Comparison of ENCODE assay signal across 17 mouse cellular contexts in the genomic region with DNA sequence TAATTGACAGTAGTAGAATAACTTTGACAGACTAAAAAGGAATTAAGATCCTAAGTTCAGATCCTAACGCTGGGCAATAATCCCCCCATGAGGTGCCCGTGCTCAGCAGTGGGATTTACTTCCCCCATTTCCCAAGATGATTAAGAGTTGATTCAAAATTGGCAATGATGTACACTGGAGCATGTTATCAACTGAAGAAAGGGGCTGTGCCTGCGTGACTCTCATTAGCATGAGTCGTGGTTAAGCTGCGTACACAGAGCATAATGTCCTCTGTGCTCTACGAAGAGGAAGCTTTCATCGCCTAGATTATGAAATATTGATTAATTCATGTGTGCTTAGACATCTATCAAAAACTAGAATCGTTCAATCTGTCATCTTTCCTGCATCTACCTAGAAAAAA. TPM values are rescaled to one million over a fixed set of nuclear protein-coding genes. Genes with fewer than 3 reads are reported as not detected.
A peak's percentile ranks its signal among the peaks of the same experiment; 100 is the strongest.
DNase-seq lines count a peak whose midpoint lies in the region; ATAC-seq lines count a peak whose summit lies in the region.
"Had no signal": no experiment of that assay in that cellular context is flagged by ENCODE, and none has a peak within 500 bp of the region (broad histone marks: within the 10 kb centered on the region; RNA-seq: fewer than 3 reads in every experiment).

No protein-coding gene starts in this region.

- H3K36me3 ChIP-seq in hindbrain, embryonic 13.5 days, result no peaks in the 10 kb centered on the region
- no peaks in the 10 kb centered on the region for H3K36me3 ChIP-seq in midbrain, embryonic 15.5 days (replicated peaks)
- H3K36me3 ChIP-seq: embryonic facial prominence, embryonic 15.5 days; heart, embryonic 12.5 days had no signal

- H3K9me3 ChIP-seq in hindbrain, embryonic 13.5 days, result no peaks in the 10 kb centered on the region
- no peaks in the 10 kb centered on the region for H3K9me3 ChIP-seq in midbrain, embryonic 15.5 days
- H3K9me3 ChIP-seq: embryonic facial prominence, embryonic 15.5 days; heart, embryonic 12.5 days had no signal

- H3K27ac ChIP-seq in hindbrain, embryonic 13.5 days, result peak overlapping the region; percentile 44
- H3K27ac ChIP-seq in midbrain, embryonic 15.5 days, result peak overlapping the region; percentile 56
- H3K27ac ChIP-seq: embryonic facial prominence, embryonic 15.5 days had no signal

- peak overlapping the region; percentile 0; the same call in 1 of the 2 replicates for H3K4me3 ChIP-seq in hindbrain, embryonic 13.5 days
- peak overlapping the region; percentile 16 for H3K4me3 ChIP-seq in midbrain, embryonic 15.5 days
- H3K4me3 ChIP-seq: embryonic facial prominence, embryonic 15.5 days; heart, embryonic 12.5 days had no signal

- H3K4me1 ChIP-seq in hindbrain, embryonic 13.5 days (replicated peaks), result peaks cover 4% of the 10 kb centered on the region
- peaks cover 10% of the 10 kb centered on the region for H3K4me1 ChIP-seq in midbrain, embryonic 15.5 days
- H3K4me1 ChIP-seq: embryonic facial prominence, embryonic 15.5 days had no signal

- H3K9ac ChIP-seq in hindbrain, embryonic 13.5 days, result no peak overlapping the region
- H3K9ac ChIP-seq in midbrain, embryonic 15.5 days, result no peak overlapping the region
- H3K9ac ChIP-seq: embryonic facial prominence, embryonic 15.5 days; heart, embryonic 12.5 days; lung, embryonic 14.5 days had no signal

- H3K27me3 ChIP-seq in hindbrain, embryonic 13.5 days, result no peaks in the 10 kb centered on the region
- H3K27me3 ChIP-seq in midbrain, embryonic 15.5 days (replicated peaks), result no peaks in the 10 kb centered on the region
- H3K27me3 ChIP-seq: embryonic facial prominence, embryonic 15.5 days; heart, embryonic 12.5 days had no signal

- peak; percentile 31 for DNase-seq in CD4-positive, CD25-positive, alpha-beta regulatory T cell, adult 2 months (ENCODE audit: low read depth, low spot score)
- DNase-seq in liver, result no peak
- DNase-seq in frontal cortex, postnatal 10 days (ENCODE audit: low spot score in 2 of 2), result no peak
- no peak for DNase-seq in cerebellum, adult 9-11 months
- DNase-seq: gastrocnemius, postnatal 36 days; kidney, adult 8-10 months; kidney, postnatal 4 days; spleen, adult 18-20 months; thymus, postnatal 25 days had no signal

- 40% methylated on average over 8 of the region's 8 CpGs for WGBS in hindbrain, embryonic 13.5 days
- 19% methylated on average over 8 of the region's 8 CpGs for WGBS in midbrain, embryonic 15.5 days

- peak overlapping the region; percentile 28 for H3K4me2 ChIP-seq in hindbrain, embryonic 13.5 days
- peak overlapping the region; percentile 40 for H3K4me2 ChIP-seq in midbrain, embryonic 15.5 days
- H3K4me2 ChIP-seq: embryonic facial prominence, embryonic 15.5 days; heart, embryonic 12.5 days; lung, embryonic 14.5 days had no signal

- ATAC-seq in CD4-positive, CD25-positive, alpha-beta regulatory T cell, adult 4 months, result no peak
- ATAC-seq in common myeloid progenitor, adult 5-6 weeks (replicated peaks; ENCODE audit: low read depth, poor library complexity, severe bottlenecking), result 0 out of 2 replicates have a peak, but pooled peaks have one; percentile 54
- ATAC-seq in hindbrain, embryonic 13.5 days (ENCODE audit: low FRiP score), result peak; percentile 80
- ATAC-seq in midbrain, embryonic 15.5 days (replicated peaks), result peak; percentile 92
- ATAC-seq: Patski had no signal

RNA-seq across cellular contexts. Expression of a gene that starts 59.4 kb away (rescaled TPM):
- polyA plus RNA-seq in CD4-positive, CD25-positive, alpha-beta regulatory T cell, adult 4 months (2017; shearing (Covaris generic)), result 100 to 1,000 TPM; 195 to 238 TPM
- 3.5 and 8.3 TPM in 2 replicates for total RNA-seq in common myeloid progenitor, adult 5-6 weeks (2017)
- 22.8 and 23.5 TPM in 2 replicates for polyA plus RNA-seq in hindbrain, embryonic 13.5 days (2015; fragmentation: Nextera tagmentation; extraction: Ambion mirVana)
- polyA plus RNA-seq in midbrain, embryonic 15.5 days (2015; fragmentation: Nextera tagmentation; extraction: Ambion mirVana), result 27.7 TPM in 2 replicates
